Mouse (Mus musculus): ENCODE measurements at regions not wholly inside any gene's neighbourhood (a gene's known extent, or its start where the extent isn't known, plus 50 kb on each side); places are given as distances from the start of the nearest gene placed in this dataset.

DNA sequence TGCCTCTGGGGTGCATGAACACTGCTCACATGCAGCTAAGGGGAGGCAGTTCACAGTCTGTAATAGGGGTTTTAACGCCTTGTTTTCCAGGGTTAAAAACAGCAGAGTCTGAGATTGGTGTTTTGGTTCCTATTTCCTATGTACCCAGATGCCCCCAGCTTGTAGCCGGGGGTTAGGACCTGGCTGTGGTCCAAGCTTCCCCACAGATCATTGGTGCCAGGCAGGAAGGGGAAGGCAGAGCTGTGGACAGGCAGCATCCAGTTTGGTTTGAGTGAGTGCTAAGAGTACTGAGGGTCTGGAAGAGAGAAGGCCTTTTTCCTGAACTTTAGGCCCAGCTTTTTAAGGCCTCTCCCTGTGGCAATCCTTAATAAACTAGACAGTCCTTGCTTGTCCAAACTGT lies 774.0 kb downstream of the Serpinb8 start:
- TF ChIP-seq CTCF (IDR thresholded peaks at IDR 0.05) (no peak), EP300 (IDR thresholded peaks at IDR 0.05) (no peak)

All from lung, postnatal 0 days (tissue).